19 mouse cellular contexts compared by ENCODE assay signal in the genomic region with DNA sequence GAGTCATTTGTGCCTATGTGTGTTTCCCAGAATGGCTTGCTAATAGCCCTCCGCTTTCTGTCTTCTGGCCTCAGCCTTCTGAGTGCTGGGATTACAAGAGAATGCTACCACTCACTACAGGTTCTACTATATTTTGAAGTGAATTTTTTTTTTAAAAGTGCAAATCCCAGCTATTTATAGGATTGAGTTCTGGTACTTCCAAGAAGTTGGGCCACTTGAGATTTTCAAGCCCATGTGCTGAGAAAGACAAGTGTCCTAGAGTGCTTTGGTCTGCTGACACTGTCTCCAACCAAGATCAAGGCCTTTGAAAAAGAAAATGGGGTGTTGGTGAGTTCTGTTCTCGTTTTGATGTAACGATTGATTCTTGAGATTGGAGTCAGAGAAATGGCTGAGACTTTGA. TPM values are rescaled to one million over a fixed set of nuclear protein-coding genes. Genes with fewer than 3 reads are reported as not detected.
DNase-seq lines count a peak whose midpoint lies in the region; ATAC-seq and TF ChIP-seq lines count a peak whose summit lies in the region.
"Had no signal": no experiment of that assay in that cellular context is flagged by ENCODE, and none has a peak within 500 bp of the region (broad histone marks: within the 10 kb centered on the region; RNA-seq: fewer than 3 reads in every experiment).

No protein-coding gene starts in this region.

- ATAC-seq in heart, embryonic 16.5 days (replicated peaks; ENCODE audit: extremely low read depth, insufficient read depth, low FRiP score) = no peak
- ATAC-seq in lung, embryonic 15.5 days (ENCODE audit: borderline replicate concordance, extremely low read depth, low FRiP score, low TSS enrichment) = no peak
- ATAC-seq in embryonic facial prominence, embryonic 13.5 days (ENCODE audit: insufficient number of reproducible peaks, insufficient read depth, low FRiP score, low TSS enrichment, low read depth) = no peak
- no peak for ATAC-seq in hindbrain, postnatal 0 days
- ATAC-seq: CD4-positive, CD25-positive, alpha-beta regulatory T cell, adult 4 months; forebrain, embryonic 14.5 days had no signal

- peak overlapping the region; percentile 64 for H3K27ac ChIP-seq in heart, embryonic 16.5 days (ENCODE audit: low read length)
- no peak overlapping the region for H3K27ac ChIP-seq in heart, adult 2 months
- peak overlapping the region; percentile 58 for H3K27ac ChIP-seq in lung, embryonic 15.5 days
- H3K27ac ChIP-seq in embryonic facial prominence, embryonic 13.5 days = 0 out of 2 replicates have a peak overlapping the region, but pooled peaks have one; percentile 8
- H3K27ac ChIP-seq in hindbrain, postnatal 0 days = peak overlapping the region; percentile 4
- H3K27ac ChIP-seq: gastrocnemius, adult 2 months had no signal

- peaks cover 43% of the 10 kb centered on the region for H3K27me3 ChIP-seq in heart, embryonic 16.5 days (ENCODE audit: control insufficient read depth, insufficient read depth, low read length)
- H3K27me3 ChIP-seq in heart, adult 2 months (ENCODE audit: control insufficient read depth, insufficient read depth, low read length) = no peaks in the 10 kb centered on the region
- H3K27me3 ChIP-seq in lung, embryonic 15.5 days = no peaks in the 10 kb centered on the region
- H3K27me3 ChIP-seq in embryonic facial prominence, embryonic 13.5 days = no peaks in the 10 kb centered on the region
- H3K27me3 ChIP-seq in hindbrain, postnatal 0 days (ENCODE audit: insufficient read depth, low read length) = no peaks in the 10 kb centered on the region

- no peak overlapping the region for H3K4me2 ChIP-seq in heart, embryonic 16.5 days (ENCODE audit: low read depth, low read length)
- H3K4me2 ChIP-seq in lung, embryonic 15.5 days = no peak overlapping the region
- H3K4me2 ChIP-seq in embryonic facial prominence, embryonic 13.5 days = no peak overlapping the region
- H3K4me2 ChIP-seq in hindbrain, postnatal 0 days (ENCODE audit: low read depth, low read length) = no peak overlapping the region

- H3K4me1 ChIP-seq in heart, embryonic 16.5 days (ENCODE audit: control insufficient read depth, insufficient read depth, low read length) = no peaks in the 10 kb centered on the region; the same call in 1 of the 2 replicates
- peaks cover 8% of the 10 kb centered on the region for H3K4me1 ChIP-seq in heart, adult 2 months (ENCODE audit: control insufficient read depth, insufficient read depth, low read length)
- peaks cover 23% of the 10 kb centered on the region for H3K4me1 ChIP-seq in lung, embryonic 15.5 days
- H3K4me1 ChIP-seq in embryonic facial prominence, embryonic 13.5 days = peaks cover 34% of the 10 kb centered on the region
- H3K4me1 ChIP-seq in hindbrain, postnatal 0 days (ENCODE audit: insufficient read depth, low read length) = no peaks in the 10 kb centered on the region; the same call in 1 of the 2 replicates

- TF ChIP-seq EP300 in heart, adult 2 months (IDR thresholded peaks at IDR 0.05; ENCODE audit: insufficient read depth, low read depth, low read length) = no peak

- intact Hi-C loops in heart, adult 2 months (cut with DNase I) = no loop called here

- no peaks in the 10 kb centered on the region for H3K36me3 ChIP-seq in heart, embryonic 16.5 days (ENCODE audit: control insufficient read depth, insufficient read depth)
- peaks cover 4% of the 10 kb centered on the region for H3K36me3 ChIP-seq in heart, adult 2 months (ENCODE audit: control insufficient read depth, insufficient read depth, low read length)
- no peaks in the 10 kb centered on the region for H3K36me3 ChIP-seq in lung, embryonic 15.5 days
- no peaks in the 10 kb centered on the region for H3K36me3 ChIP-seq in embryonic facial prominence, embryonic 13.5 days
- no peaks in the 10 kb centered on the region for H3K36me3 ChIP-seq in hindbrain, postnatal 0 days (ENCODE audit: insufficient read depth, low read length)

- 62% methylated on average over 3 of the region's 3 CpGs for WGBS in heart, embryonic 16.5 days
- 72% methylated on average over 3 of the region's 3 CpGs for WGBS in heart, adult 2 months
- 39% methylated on average over 3 of the region's 3 CpGs for WGBS in lung, embryonic 15.5 days
- 84% methylated on average over 3 of the region's 3 CpGs for WGBS in embryonic facial prominence, embryonic 13.5 days
- 81% methylated on average over 3 of the region's 3 CpGs for WGBS in hindbrain, postnatal 0 days

- no peak for DNase-seq in heart, adult 2 months
- no peak for DNase-seq in lung, postnatal 10 days
- no peak for DNase-seq in hindbrain, postnatal 0 days (ENCODE audit: low spot score)
- no peak for DNase-seq in cerebellum, postnatal 14 days
- DNase-seq: adrenal gland, adult 2 months; cerebellum, adult 11 months; gastrocnemius, adult 2 months; heart, postnatal 4 days; kidney, adult 2 months; layer of hippocampus, postnatal 36 days; thymus, adult 18-20 months had no signal

- no peak overlapping the region for H3K4me3 ChIP-seq in heart, embryonic 16.5 days (ENCODE audit: low read length)
- H3K4me3 ChIP-seq in heart, adult 2 months = no peak overlapping the region
- H3K4me3 ChIP-seq in lung, embryonic 15.5 days = no peak overlapping the region
- no peak overlapping the region for H3K4me3 ChIP-seq in embryonic facial prominence, embryonic 13.5 days
- no peak overlapping the region for H3K4me3 ChIP-seq in hindbrain, postnatal 0 days (ENCODE audit: low read length)
- H3K4me3 ChIP-seq: gastrocnemius, adult 2 months had no signal

- no peak for TF ChIP-seq CTCF in heart, adult 2 months (IDR thresholded peaks at IDR 0.05)
- TF ChIP-seq CTCF in hindbrain, postnatal 0 days (IDR thresholded peaks at IDR 0.05; ENCODE audit: low read depth) = no peak

- no peak overlapping the region for H3K9ac ChIP-seq in heart, embryonic 16.5 days (ENCODE audit: low read length)
- no peak overlapping the region for H3K9ac ChIP-seq in heart, adult 2 months (ENCODE audit: low read depth, low read length)
- H3K9ac ChIP-seq in lung, embryonic 15.5 days = no peak overlapping the region
- no peak overlapping the region for H3K9ac ChIP-seq in embryonic facial prominence, embryonic 13.5 days
- no peak overlapping the region for H3K9ac ChIP-seq in hindbrain, postnatal 0 days (replicated peaks; ENCODE audit: low read length)

- H3K9me3 ChIP-seq in heart, embryonic 16.5 days (replicated peaks; ENCODE audit: control insufficient read depth, low read length) = no peaks in the 10 kb centered on the region
- H3K9me3 ChIP-seq in lung, embryonic 15.5 days = no peaks in the 10 kb centered on the region
- no peaks in the 10 kb centered on the region for H3K9me3 ChIP-seq in embryonic facial prominence, embryonic 13.5 days
- no peaks in the 10 kb centered on the region for H3K9me3 ChIP-seq in hindbrain, postnatal 0 days (ENCODE audit: low read length)

- no peaks in the 10 kb centered on the region for H3K79me2 ChIP-seq in heart, adult 2 months (replicated peaks; ENCODE audit: control insufficient read depth, insufficient read depth, low read length)

- no peak for TF ChIP-seq POLR2A in heart, adult 2 months (IDR thresholded peaks at IDR 0.05; ENCODE audit: insufficient read depth, low read depth, low read length)

RNA-seq across cellular contexts. Expression of a gene that starts 22.0 kb away (rescaled TPM):
- polyA plus RNA-seq in heart, embryonic 16.5 days (2015; fragmentation: Nextera tagmentation; extraction: Ambion mirVana) = 22.2 and 31.3 TPM in 2 replicates
- 100 to 1,000 TPM; 230 to 277 TPM for total RNA-seq in heart, adult 2 months (2021)
- polyA plus RNA-seq in heart, adult 2 months (2012; rRNA removed) = 60.2 and 120 TPM in 2 replicates
- polyA plus RNA-seq in lung, embryonic 15.5 days (2015; fragmentation: Nextera tagmentation; extraction: Ambion mirVana) = 74.0 and 77.2 TPM in 2 replicates
- polyA plus RNA-seq in embryonic facial prominence, embryonic 13.5 days (2015; fragmentation: Nextera tagmentation; extraction: Ambion mirVana) = 106 and 115 TPM in 2 replicates
- total RNA-seq in hindbrain, postnatal 0 days (2014; rRNA removed) = 70.6 and 72.4 TPM in 2 replicates
- polyA plus RNA-seq in hindbrain, postnatal 0 days (2015; fragmentation: Nextera tagmentation; extraction: Ambion mirVana) = 50.4 and 54.3 TPM in 2 replicates
- total RNA-seq: common myeloid progenitor, adult 5-6 weeks; MEL had no signal
- polyA plus RNA-seq: CD4-positive, CD25-positive, alpha-beta regulatory T cell, adult 4 months had no signal

RNA-seq across cellular contexts. Expression of a gene that starts 47.7 kb away (rescaled TPM):
- 76.8 and 84.3 TPM in 2 replicates for polyA plus RNA-seq in heart, embryonic 16.5 days (2015; fragmentation: Nextera tagmentation; extraction: Ambion mirVana)
- total RNA-seq in heart, adult 2 months (2021) = 10 to 100 TPM in 1 of 2 experiments, 1 to 10 TPM in 1; 7.2 to 10.3 TPM
- polyA plus RNA-seq in heart, adult 2 months (2012; rRNA removed) = 13.4 and 20.8 TPM in 2 replicates
- polyA plus RNA-seq in lung, embryonic 15.5 days (2015; fragmentation: Nextera tagmentation; extraction: Ambion mirVana) = 71.5 and 81.2 TPM in 2 replicates
- polyA plus RNA-seq in embryonic facial prominence, embryonic 13.5 days (2015; fragmentation: Nextera tagmentation; extraction: Ambion mirVana) = 65.0 and 94.3 TPM in 2 replicates
- 1,561 and 1,591 TPM in 2 replicates for total RNA-seq in hindbrain, postnatal 0 days (2014; rRNA removed)
- 1,671 and 1,715 TPM in 2 replicates for polyA plus RNA-seq in hindbrain, postnatal 0 days (2015; fragmentation: Nextera tagmentation; extraction: Ambion mirVana)
- total RNA-seq: MEL had no signal
- polyA plus RNA-seq: CD4-positive, CD25-positive, alpha-beta regulatory T cell, adult 4 months; liver, adult 2 months had no signal

Comparison
In these comparisons a context has a peak if more than half of its experiments do, and no peak if none do; other contexts are left out.
1. RNA of a gene that starts 47.7 kb away (polyA plus RNA-seq): 1,671 to 1,715 TPM in hindbrain, postnatal 0 days; 71.5 to 81.2 TPM in lung, embryonic 15.5 days, 76.8 to 84.3 TPM in heart, embryonic 16.5 days, 65.0 to 94.3 TPM in embryonic facial prominence, embryonic 13.5 days and 13.4 to 20.8 TPM in heart, adult 2 months; every median in the first group is over 10 times any median in the second.